Mouse (Mus musculus): ENCODE measurements around the gene Ncoa1.

- TF ChIP-seq CTCF (IDR thresholded peaks at IDR 0.05; ENCODE audit: low read depth, low read length) (no peak), POLR2A (IDR thresholded peaks at IDR 0.05; ENCODE audit: extremely low read depth, insufficient read depth, low read length) (no peak)
These were observed 133.8 kb downstream of the Ncoa1 start for GRCm38 (mm10) chr12:4343216-4343615.

All from liver, adult 2 months (tissue).